Mouse (Mus musculus): ENCODE results near the gene Reln. TPM values are rescaled to one million over a fixed set of nuclear protein-coding genes. Genes with fewer than 3 reads are reported as not detected.

The Reln gene
- 17.3 TPM for polyA plus RNA-seq (2014; fragmentation: Illumina TruSeq; extraction: RNeasy Lipid Tissue Mini Kit (QIAGEN cat#74804); ENCODE audit: low read depth, low replicate concordance)

GRCm38 (mm10) chr5:22344556-22344975 lies at the start of gene Reln:
Reln (minus strand) TSS chr5:22344702.

GRCm38 (mm10) chr5:21865346-21866107 lies 479.0 kb downstream of the Reln start, which contains the start of gene Slc26a5:
Slc26a5 (minus strand) TSS chr5:21865604.

Other genes with a start within 250 kb of the Reln start
- gene Orc5, start 205.7 kb upstream of the Reln start, polyA plus RNA-seq (2014; fragmentation: Illumina TruSeq; extraction: RNeasy Lipid Tissue Mini Kit (QIAGEN cat#74804); ENCODE audit: low read depth, low replicate concordance), result 79.4 TPM